Mouse (Mus musculus) stomach, embryonic 14.5 days (tissue): Measurements from ENCODE around the gene Kdm6b. TPM values are rescaled to one million over a fixed set of nuclear protein-coding genes. Genes with fewer than 3 reads are reported as not detected.
"Not testable (repeated sequence)": the region's sequence is repeated elsewhere in the genome, so short reads cannot be mapped to it uniquely, and the experiment has no call there.

Experiments used
- ATAC-seq: fragments of 200-750 bp; cut with Nextera tagmentation; 2 replicates; pipeline ENCODE4 v1.8.0; 2017; ENCODE audit warnings: low read depth, moderate TSS enrichment; ENCODE audit not compliant: insufficient number of reproducible peaks, insufficient read depth, low FRiP score
- H3K27ac ChIP-seq: fragments of 300-500 bp; sonication (generic); 2 replicates; pipeline ENCODE4 v1.5.1; 2014; ENCODE audit warnings: mild to moderate bottlenecking, low read length, moderate library complexity, mixed read lengths
- H3K27me3 ChIP-seq: fragments of 300-500 bp; sonication (generic); 2 replicates; pipeline ENCODE4 v1.6.1; 2014; ENCODE audit warnings: low read length, control low read depth, mixed read lengths; ENCODE audit not compliant: control insufficient read depth, insufficient read depth
- H3K36me3 ChIP-seq: fragments of 300-500 bp; sonication (generic); 2 replicates; pipeline ENCODE4 v1.6.1; 2014; ENCODE audit warnings: mild to moderate bottlenecking, control low read depth, low read length, moderate library complexity, mixed read lengths; ENCODE audit not compliant: control insufficient read depth, insufficient read depth
- H3K4me1 ChIP-seq: fragments of 300-500 bp; sonication (generic); 2 replicates; pipeline ENCODE4 v1.6.1; 2014; ENCODE audit warnings: low read length, control low read depth, mixed read lengths; ENCODE audit not compliant: control insufficient read depth, insufficient read depth
- H3K4me2 ChIP-seq: fragments of 300-500 bp; sonication (generic); replicated peaks from 2 replicates; pipeline ENCODE4 v1.6.1; 2014; ENCODE audit warnings: low read depth, low read length, control low read depth
- H3K4me3 ChIP-seq: fragments of 300-500 bp; sonication (generic); 2 replicates; pipeline ENCODE4 v1.5.1; 2014; ENCODE audit warnings: low read depth, low read length, control low read depth
- H3K9ac ChIP-seq: fragments of 300-500 bp; sonication (generic); replicated peaks from 2 replicates; pipeline ENCODE4 v1.6.1; 2014; ENCODE audit warnings: low read depth, mild to moderate bottlenecking, control low read depth, low read length, moderate library complexity, mixed read lengths
- H3K9me3 ChIP-seq: fragments of 300-500 bp; sonication (generic); 2 replicates; pipeline ENCODE4 v1.6.1; 2016; ENCODE audit warnings: low read depth, low read length, control low read depth; ENCODE audit not compliant: control insufficient read depth
- WGBS: fragments of 180-500 bp; shearing (Covaris S2); extraction: QIAGEN DNeasy Blood & Tissue Kit; methylation state at CpG from one replicate; pipeline ENCODE4 v1.1.7; 2014; 5-methylcytosine and 5-hydroxymethylcytosine counted together
- polyA plus RNA-seq: library from polyadenylated mRNA; unstranded; fragments of >200 nt; fragmentation: Nextera tagmentation; extraction: Ambion mirVana; gene quantifications from 2 replicates; pipeline ENCODE4 v1.2.1, GENCODE M21; 2014

Kdm6b gene
- polyA plus RNA-seq, 1 experiment from 2014 or later: 34.3 TPM

DNA sequence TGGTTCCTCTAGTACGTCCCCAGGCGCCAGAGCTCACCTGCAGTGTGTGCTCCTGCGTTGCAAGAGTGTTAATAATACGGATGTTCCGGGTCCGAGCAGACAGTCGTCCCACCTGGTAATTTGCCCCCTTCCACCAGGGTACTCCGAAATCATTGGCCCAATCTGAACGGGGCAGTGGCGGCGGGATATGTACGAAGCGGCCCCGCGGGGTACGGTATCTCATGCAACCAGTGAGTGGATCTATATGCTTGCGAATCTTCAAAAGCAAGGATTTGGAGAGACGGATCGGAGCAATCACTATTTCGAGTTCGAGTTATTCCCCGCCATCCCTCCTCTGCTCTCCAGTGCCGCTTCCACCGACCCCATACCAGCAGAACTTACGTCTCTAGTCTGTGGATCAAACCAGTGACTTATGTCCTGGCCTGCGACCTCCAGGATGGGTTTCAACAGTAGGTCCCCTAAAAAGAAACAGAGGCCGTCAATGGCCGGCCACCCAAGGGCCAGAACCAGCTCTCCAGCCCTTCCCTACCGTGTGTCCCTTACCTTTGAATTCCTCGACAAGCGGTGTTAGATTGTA, 18.8 kb downstream of the Kdm6b start:
- peak overlapping the region; percentile 49 for H3K9ac ChIP-seq
- H3K9me3 ChIP-seq, ATAC-seq, H3K36me3 ChIP-seq, H3K27me3 ChIP-seq: not testable (repeated sequence)
- H3K4me3 ChIP-seq: peak overlapping the region; percentile 61
- 0 out of 2 replicates have a peak overlapping the region, but pooled peaks have one; percentile 27 for H3K27ac ChIP-seq
- peak overlapping the region; percentile 68 for H3K4me2 ChIP-seq
- H3K4me1 ChIP-seq: peaks cover 30% of the 10 kb centered on the region; the same call in 1 of the 2 replicates
- 2% methylated on average over 31 of the region's 31 CpGs for WGBS

DNA sequence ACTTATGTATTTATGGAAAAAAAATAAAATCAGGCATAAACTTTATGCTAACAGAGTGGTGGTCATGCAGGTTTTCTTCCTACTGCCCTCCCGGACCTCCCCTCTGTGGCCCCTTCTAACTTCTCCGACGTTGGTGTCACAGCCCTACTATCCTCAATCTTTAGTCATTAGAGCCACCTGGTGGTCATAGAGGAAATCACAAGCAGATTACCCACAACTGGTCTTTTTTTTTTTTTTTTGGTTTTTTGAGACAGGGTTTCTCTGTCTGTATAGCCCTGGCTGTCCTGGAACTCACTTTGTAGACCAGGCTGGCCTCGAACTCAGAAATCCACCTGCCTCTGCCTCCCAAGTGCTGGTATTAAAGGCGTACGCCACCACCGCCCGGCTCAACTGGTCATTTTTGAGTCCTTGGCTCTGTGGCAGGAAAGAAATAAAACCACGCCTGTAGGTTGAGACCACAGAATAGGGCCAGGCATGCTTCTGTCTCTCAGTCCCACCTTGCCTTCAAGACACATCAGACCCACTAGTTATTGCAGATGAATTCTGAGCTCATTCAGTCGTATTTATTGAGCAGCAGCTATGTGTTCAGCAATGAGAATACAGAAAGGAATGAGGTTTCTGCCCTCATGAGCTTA, 23.0 kb downstream of the Kdm6b start:
- Histone ChIP-seq H3K36me3 (no peaks in the 10 kb centered on the region), H3K4me3 (no peak overlapping the region), H3K27ac (no peak overlapping the region), H3K4me2 (no peak overlapping the region), H3K27me3 (no peaks in the 10 kb centered on the region), H3K9me3 (no peaks in the 10 kb centered on the region), H3K4me1 (peaks cover 3% of the 10 kb centered on the region; the same call in 1 of the 2 replicates), H3K9ac (no peak overlapping the region)
- peak; percentile 25; the same call in 1 of the 2 replicates for ATAC-seq
- WGBS: 48% methylated on average over 10 of the region's 10 CpGs

DNA sequence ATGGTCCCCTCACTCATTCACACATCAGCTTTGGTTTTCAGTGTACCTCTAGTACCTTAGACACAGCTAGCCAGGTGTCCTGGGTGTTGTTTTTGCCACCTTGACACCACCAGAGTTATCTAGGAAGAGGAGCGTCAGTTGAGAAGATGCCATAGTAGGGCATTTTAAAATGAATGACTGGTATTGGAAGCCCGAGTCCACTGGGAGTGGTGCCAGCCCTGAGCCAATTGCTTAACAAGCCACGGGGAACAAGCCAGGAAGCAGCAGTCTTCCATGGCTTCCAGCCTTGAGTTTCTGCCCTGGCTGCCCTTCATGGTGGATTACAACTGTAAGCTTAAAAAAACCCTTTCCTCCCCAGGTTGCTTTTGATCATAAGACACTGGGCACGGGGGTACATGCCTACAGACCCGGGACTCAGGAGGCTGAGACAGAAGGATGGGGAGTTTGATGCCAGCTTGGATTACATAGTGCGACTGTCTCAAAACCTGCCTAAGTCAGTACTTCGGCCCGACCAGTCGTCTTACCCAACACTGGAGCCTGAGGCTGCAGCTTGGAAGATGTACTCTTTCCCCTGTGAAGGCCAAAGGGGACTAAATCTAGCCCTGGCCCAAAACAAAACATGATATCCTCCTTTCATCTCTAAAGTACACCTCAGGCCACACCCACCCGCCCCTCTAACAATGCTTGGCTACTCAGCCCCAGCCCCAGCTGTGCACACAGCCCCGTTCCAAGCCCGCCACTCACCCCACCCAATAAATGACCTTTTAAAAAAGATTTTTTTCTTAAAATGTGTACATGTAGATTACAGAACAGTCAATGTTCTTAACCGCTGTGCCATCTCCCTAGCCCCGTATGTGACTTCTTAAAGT, 23.7 kb downstream of the Kdm6b start:
- peak; percentile 54; the same call in 1 of the 2 replicates for ATAC-seq
- H3K9me3 ChIP-seq: no peaks in the 10 kb centered on the region

DNA sequence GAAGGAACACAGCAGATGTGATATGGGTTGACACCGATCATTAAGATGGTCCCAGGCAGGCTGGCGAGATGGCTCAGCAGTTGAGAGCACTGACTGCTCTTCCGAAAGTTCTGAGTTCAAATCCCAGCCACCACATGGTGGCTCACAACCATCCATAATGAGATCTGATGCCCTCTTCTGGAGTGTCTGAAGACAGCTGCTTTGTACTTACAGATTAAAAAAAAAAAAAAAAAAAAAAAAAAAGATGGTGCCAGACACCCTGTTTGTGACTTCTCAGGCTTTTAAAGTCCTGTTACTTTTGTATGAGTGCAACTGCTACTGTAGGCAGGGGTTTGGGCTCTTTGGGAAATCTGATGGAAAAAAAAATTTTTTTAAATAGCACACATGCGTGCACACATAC, 24.8 kb downstream of the Kdm6b start:
- H3K4me2 ChIP-seq: no peak overlapping the region
- no peaks in the 10 kb centered on the region for H3K9me3 ChIP-seq
- H3K36me3 ChIP-seq: no peaks in the 10 kb centered on the region
- H3K4me3 ChIP-seq: no peak overlapping the region
- no peak overlapping the region for H3K9ac ChIP-seq
- H3K27ac ChIP-seq: no peak overlapping the region
- no peaks in the 10 kb centered on the region for H3K27me3 ChIP-seq
- 97% methylated on average over 4 of the region's 4 CpGs for WGBS
- ATAC-seq: no peak
- H3K4me1 ChIP-seq: no peaks in the 10 kb centered on the region

More for the DNA sequence above, 23.7 kb downstream of the Kdm6b start:
- H3K36me3 ChIP-seq: no peaks in the 10 kb centered on the region
- no peak overlapping the region for H3K9ac ChIP-seq
- no peak overlapping the region for H3K4me3 ChIP-seq
- no peak overlapping the region for H3K27ac ChIP-seq
- no peaks in the 10 kb centered on the region for H3K27me3 ChIP-seq
- H3K4me1 ChIP-seq: peaks cover 3% of the 10 kb centered on the region; the same call in 1 of the 2 replicates
- 56% methylated on average over 14 of the region's 14 CpGs for WGBS
- no peak overlapping the region for H3K4me2 ChIP-seq

DNA sequence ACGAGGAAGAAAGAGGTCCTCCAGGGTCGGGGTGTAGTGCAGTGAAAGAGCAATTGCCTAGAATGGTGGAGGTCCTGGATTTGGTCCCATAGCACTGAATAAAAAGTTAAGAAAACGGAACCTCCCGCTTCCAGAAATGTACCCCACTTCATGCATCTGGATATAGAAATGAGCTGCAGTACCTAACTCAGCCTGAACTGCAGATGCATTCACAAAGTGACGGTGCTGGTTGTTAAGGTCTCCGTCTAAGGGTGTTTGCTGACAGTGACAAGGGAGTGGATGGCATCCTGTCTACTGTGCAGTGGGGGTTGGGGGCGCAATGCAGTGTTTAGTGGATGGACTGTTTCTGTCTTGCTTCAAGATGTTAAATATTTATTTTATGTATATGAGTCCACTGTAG, 26.7 kb downstream of the Kdm6b start:
- Histone ChIP-seq H3K36me3 (no peaks in the 10 kb centered on the region), H3K9me3 (no peaks in the 10 kb centered on the region), H3K4me1 (no peaks in the 10 kb centered on the region), H3K4me3 (no peak overlapping the region), H3K27me3 (no peaks in the 10 kb centered on the region), H3K4me2 (no peak overlapping the region), H3K27ac (no peak overlapping the region), H3K9ac (no peak overlapping the region)
- no peak for ATAC-seq
- WGBS: 69% methylated on average over 7 of the region's 7 CpGs

DNA sequence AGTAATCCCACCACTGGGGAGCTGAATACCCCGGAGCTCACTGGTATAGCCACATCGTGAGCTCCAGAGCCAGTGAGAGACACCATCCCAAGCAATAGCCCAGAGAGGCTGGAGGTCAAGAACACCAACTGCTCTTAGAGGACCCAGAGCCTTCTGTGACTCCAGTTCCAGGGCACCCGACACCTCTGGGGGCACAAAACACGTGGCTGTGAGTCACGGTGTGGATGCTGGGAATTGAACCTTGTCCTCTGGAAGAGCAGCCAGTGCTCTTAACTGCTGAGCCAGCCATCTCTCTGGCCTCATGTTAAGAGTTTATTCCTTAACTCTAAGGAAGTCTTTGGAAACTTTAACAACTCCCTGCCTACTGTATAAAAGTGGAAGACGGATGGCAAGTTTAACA, 28.5 kb downstream of the Kdm6b start:
- WGBS: 77% methylated on average over 6 of the region's 6 CpGs
- Histone ChIP-seq H3K9ac (no peak overlapping the region), H3K27me3 (no peaks in the 10 kb centered on the region), H3K4me1 (no peaks in the 10 kb centered on the region), H3K36me3 (no peaks in the 10 kb centered on the region), H3K27ac (no peak overlapping the region), H3K9me3 (no peaks in the 10 kb centered on the region), H3K4me3 (no peak overlapping the region), H3K4me2 (no peak overlapping the region)
- no peak for ATAC-seq

DNA sequence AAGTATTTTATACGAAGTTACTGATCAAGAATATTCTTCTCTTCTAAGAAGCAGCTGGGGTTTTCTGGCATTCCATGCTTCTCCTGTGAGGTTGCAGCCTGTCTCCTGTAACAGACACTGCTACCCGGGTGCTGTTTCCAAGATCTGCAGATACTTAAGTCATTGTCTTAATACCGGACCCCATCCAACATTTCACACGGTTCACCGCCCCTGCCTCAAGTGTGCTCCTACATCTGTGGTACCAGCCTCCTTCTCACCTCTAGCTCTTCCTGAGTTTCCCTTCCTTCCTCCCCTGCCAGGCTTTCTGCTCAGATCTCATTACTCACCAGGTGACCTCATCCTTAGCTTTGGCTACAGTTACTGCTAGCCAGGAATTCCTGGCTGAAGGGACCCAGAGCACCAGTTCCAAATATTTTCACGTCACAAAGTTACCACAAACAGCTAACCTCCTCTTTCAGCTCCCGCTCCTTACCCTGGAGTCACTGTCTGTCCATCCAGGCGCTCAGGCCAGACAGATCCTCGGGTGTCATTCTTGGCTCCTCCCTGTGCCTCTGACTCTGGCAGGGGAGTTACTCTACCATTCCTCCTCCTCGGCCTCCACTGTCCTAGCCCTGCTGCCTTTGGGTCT, 30.9 kb downstream of the Kdm6b start:
- 65% methylated on average over 10 of the region's 10 CpGs for WGBS

DNA sequence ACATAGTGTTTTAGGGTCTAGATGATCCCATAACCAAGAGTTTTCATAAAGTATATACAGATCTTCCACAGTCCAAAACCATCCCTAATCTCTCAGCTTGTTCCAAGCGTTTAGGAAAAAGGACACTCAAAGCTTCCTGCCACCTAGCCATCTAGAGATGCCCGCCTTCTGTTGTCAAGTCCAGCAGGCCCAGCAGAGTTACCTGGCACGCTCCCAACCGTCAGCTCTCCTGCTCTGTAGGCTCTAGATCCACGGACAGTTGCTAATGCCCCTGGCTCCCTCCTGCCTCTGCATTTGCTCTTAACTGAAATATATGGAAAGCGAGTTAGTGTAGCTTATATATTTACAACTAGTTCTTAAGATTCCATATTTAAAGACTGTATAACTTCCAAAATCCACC, 32.1 kb downstream of the Kdm6b start:
- Histone ChIP-seq H3K27me3 (no peaks in the 10 kb centered on the region), H3K36me3 (no peaks in the 10 kb centered on the region; the same call in 1 of the 2 replicates), H3K4me3 (no peak overlapping the region), H3K27ac (no peak overlapping the region), H3K9ac (no peak overlapping the region), H3K4me1 (no peaks in the 10 kb centered on the region), H3K4me2 (no peak overlapping the region), H3K9me3 (no peaks in the 10 kb centered on the region)
- ATAC-seq: no peak
- WGBS: 77% methylated on average over 6 of the region's 6 CpGs

More for the DNA sequence above, 30.9 kb downstream of the Kdm6b start:
- no peaks in the 10 kb centered on the region for H3K27me3 ChIP-seq
- H3K36me3 ChIP-seq: no peaks in the 10 kb centered on the region
- H3K4me3 ChIP-seq: no peak overlapping the region
- ATAC-seq: no peak
- no peaks in the 10 kb centered on the region for H3K4me1 ChIP-seq
- H3K27ac ChIP-seq: no peak overlapping the region
- H3K9ac ChIP-seq: no peak overlapping the region
- H3K9me3 ChIP-seq: no peaks in the 10 kb centered on the region
- no peak overlapping the region for H3K4me2 ChIP-seq
